Mouse (Mus musculus): ENCODE measurements at regions not wholly inside any gene's neighbourhood (a gene's known extent, or its start where the extent isn't known, plus 50 kb on each side); places are given as distances from the start of the nearest gene placed in this dataset.

DNA sequence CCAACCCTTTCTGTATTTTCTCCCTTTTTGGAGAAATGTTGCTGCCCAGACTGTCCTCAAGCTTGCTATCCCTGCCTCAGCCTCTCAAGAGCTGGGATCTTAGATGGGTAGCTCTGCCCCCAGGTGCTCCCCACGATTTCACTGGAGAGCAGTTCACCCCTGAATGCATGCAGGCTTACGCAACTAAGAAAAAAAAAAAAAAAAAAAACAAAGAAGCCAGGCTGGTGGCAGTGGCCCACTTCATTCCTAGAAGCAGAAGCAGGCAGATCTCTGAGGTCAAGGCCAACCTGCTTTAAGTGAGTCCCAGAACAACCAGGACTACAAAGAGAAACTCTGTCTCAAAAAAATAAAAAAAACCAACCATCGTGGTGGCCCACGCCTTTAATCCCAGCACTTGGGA lies 51.2 kb upstream of the Fbxo11 start:
- in situ Hi-C loops (cut with MboI; ENCODE audit: unreplicated experiment in 2 of 2) = loop anchor here (10.0 kb wide), 2 partner anchors 48 to 82 kb away; no protein-coding TSS in a partner anchor

DNA sequence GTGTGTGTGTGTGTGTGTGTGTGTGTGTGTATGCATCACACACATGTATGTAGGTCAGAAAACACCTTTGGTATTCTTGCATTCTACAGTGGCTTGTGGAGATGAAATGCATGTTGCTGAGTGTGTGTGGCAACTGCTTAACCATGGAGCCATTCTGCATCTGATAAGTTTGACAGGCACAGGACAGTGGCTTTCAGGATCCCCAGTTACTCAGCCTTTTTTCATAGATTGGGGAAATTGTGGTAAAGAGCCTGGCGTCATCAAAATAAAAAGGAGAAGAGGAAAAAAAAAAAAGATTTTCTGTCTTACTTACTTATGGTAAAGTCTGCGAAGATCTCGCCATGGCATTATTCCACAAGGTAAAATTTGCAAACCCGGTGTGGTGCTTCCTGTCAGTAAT lies 53.6 kb upstream of the Fbxo11 start:
- in situ Hi-C loops (cut with MboI; ENCODE audit: unreplicated experiment in 2 of 2) = loop anchor here (10.0 kb wide), 2 partner anchors 46 to 84 kb away; no protein-coding TSS in a partner anchor

DNA sequence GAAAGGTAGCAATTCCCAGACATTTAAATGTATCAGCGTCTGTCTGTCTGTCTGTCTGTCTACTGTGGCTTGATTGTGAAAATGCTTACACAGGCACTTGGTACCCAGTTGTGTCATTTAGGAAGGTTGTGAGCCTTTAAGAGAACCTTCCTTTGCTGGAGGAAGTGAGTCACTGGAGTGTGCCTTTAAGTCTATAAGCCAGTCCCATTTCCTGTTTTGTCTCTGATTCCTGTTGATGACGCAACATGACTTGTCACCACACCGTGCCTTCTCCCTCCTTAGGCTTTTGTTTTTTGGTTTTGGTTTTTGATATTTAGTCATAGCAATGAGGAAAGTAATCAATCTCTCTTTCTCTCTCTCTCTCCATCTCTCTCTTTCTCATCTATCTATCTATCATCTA lies 58.6 kb upstream of the Fbxo11 start:
- in situ Hi-C loops (cut with MboI; ENCODE audit: unreplicated experiment in 2 of 2) = no loop called here

DNA sequence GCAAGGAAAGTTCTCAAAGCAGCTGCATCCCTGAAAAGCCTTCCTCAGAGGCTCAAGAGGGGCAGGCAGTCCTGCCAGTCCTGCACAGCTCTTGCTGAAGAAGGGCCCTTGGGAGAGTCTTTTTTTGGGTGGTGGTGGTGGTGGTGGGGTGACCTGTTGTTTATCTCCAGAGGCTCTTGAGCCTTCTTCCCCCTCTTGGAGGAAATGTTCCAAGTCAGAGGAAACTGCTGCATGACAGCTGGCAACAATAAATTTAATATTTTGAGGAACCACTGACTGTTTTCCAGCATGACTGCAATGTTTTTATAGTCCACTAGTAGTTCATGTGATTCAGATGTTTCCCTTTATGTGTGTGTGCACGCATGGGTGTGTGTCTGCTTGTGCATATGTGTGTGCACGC lies 62.0 kb upstream of the Fbxo11 start:
- in situ Hi-C loops (cut with MboI; ENCODE audit: unreplicated experiment in 2 of 2) = no loop called here

DNA sequence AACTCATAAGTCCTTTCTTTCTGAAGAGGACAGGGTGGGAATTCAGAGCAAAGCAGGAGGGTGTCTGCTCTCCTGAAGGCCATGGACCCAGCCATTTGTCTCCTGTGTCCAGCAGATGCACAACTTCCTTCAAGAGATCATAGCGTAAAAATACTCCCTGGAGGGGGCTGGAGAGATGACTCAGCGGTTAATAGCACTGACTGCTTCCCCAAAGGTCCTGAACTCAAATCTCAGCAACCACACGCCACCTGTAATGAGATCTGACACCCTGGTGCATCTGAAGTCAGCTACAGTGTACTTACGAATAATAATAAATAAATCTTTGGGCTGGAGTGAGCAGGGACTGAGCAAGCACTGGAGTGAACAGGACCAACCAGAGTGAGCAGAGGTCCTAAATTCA lies 66.2 kb upstream of the Fbxo11 start:
- in situ Hi-C loops (cut with MboI; ENCODE audit: unreplicated experiment in 2 of 2) = no loop called here

DNA sequence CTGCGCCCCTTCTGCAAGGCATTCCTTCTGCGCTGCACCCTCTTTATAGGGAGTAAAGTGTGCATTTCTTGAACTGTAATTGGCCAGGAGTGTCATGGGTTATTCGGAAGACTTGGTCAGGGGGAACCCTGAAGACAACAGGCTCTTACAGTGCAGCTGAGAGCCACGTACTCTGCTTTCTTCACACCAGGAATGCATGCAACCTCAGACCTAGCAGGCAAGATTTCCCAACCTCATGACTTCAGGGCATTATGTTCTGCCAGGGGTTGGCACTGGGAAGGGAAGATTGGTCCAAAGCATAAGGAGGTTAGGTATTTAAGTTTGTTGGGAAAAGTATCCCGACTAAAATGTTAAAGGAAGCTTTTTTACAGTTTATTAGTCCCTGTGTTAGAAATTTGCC lies 66.9 kb upstream of the Fbxo11 start:
- in situ Hi-C loops (cut with MboI; ENCODE audit: unreplicated experiment in 2 of 2) = no loop called here

DNA sequence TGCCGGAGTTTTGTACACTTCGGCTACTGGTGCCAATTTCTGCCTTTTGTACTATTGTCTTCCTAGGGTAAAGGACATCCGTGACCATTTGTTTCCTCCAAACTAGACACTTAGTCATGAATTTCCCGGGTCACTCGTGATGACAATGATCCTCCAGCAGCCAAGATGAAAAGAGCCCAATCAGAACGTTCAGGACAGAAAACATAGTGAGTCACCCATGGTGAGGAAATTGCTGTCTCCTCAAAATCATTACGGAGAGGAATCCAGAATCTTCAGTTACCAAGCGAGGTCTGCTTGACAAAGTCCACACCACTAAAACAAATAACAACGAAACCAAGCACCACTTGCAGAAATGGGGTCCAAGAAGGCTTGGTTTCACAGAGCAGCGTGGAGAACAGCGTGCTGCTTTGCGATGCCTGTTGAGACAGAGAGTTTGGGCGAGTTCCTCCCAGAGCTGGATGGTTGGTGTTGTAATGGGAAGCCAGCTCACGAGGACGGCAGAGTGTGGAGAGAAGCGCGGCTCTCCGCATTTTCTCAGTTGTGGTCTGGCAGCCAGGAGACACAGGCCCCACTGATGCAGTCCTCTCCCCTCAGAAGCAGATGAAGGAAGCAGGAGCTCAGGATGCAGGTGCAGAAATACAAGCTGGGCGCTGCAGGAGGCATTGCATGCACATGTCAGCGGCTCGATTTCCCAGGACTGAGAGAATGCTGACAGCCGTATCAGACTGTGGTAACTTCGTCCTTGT lies 67.7 kb upstream of the Fbxo11 start:
- in situ Hi-C loops (cut with MboI; ENCODE audit: unreplicated experiment in 2 of 2) = no loop called here

DNA sequence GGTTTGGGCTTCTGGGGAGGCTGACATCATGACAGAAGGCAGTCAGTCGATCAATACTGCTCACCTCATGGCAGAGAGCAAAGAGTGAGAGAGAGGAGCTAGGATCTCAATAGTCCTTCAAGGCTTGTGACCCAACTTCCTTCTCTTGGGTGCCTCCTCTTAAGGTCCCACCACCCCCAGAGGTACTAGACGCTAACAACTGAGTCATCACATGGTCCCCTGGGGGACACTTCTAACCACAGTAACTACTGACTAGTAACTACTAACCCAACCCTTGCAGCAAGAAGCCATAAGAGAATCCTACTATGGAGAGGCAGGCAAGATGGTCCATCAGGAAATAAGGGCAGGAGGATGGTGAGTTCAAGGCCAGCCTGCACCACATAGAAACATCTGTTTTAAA lies 69.5 kb upstream of the Fbxo11 start:
- in situ Hi-C loops (cut with MboI; ENCODE audit: unreplicated experiment in 2 of 2) = no loop called here

DNA sequence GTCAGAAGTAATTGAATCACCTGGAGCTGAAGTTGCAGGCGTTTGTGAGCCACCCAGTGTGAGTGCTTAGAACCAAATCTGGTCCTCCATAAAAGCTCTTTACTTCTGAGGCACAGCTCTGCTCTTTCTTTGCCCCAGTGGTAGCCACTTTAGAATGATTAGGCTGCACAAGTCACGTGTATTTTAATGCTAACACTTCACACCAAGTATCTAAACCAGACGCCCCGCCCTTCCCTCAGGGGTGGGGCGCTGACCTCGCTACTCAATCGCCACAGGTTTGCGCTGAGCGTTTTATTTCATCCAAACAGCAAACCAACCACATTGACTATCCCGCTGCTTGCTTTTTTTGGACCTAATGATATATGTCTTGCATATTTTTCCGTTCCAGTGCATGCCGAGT lies 76.4 kb upstream of the Fbxo11 start:
- in situ Hi-C loops (cut with MboI; ENCODE audit: unreplicated experiment in 2 of 2) = no loop called here

DNA sequence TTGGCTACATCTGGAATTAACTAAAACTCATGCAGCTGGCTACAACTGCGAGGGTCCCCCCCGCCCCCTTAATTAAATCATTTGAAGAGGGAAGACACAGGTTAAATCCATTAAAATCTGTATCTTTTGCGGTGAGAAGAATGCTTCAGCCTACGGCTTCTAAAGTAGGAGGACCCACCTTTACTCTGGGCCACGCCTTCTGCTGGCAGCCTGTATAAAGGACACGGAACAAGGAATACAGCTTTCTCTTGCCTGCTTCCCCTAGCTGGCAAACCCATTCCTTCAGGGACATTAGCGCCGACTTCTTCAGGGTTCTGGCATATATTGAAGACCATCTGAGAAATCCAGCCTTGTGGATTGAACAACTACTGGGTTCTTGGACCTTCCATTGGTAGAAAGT lies 76.9 kb upstream of the Fbxo11 start:
- in situ Hi-C loops (cut with MboI; ENCODE audit: unreplicated experiment in 2 of 2) = no loop called here

DNA sequence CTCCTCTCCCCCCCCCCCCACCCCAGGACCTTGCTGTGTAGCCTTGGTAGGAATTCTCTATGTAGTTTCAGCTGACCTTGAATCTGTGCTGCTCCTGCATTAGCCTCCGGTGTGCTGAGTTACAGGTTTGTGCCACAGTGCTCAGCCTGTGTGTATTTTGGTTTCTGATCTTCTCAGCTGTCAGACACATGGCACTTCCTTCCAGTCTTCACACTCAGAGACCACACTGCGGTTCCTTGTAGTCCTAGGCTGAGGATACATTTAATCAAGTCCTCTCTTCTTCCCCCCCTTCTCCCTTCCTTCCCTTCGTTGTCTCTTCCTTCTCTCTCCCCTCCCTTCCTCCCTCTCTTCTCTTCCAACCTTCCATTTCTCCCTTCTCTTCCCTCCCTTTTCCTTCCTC lies 77.7 kb upstream of the Fbxo11 start:
- in situ Hi-C loops (cut with MboI; ENCODE audit: unreplicated experiment in 2 of 2) = no loop called here

DNA sequence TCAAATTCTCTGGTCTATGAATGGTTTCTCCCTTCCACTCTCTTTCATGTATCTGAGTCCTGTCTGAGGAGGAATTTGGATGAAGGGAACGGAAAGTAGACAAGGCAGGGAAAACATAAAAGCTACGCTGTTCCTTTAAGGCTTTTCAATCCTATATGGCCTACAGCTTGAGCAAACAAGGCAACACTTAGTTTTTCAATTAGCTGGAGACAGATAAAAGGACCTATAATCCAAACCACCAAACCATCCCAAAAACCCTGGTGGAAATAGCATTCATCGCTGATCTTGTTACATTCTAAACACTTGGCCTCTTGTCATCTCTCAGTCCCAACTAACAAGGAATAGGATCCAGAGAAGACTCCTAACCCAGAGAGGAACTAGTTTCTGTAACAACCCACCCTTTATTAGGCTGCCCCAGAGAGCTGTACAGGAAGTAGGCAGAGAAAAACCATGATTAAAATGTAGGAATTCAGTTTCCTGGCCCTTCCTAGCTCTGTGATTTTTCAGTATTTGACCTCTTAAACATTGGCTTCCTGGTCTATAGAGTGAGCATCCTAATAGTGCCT lies 78.4 kb upstream of the Fbxo11 start:
- in situ Hi-C loops (cut with MboI; ENCODE audit: unreplicated experiment in 2 of 2) = no loop called here

DNA sequence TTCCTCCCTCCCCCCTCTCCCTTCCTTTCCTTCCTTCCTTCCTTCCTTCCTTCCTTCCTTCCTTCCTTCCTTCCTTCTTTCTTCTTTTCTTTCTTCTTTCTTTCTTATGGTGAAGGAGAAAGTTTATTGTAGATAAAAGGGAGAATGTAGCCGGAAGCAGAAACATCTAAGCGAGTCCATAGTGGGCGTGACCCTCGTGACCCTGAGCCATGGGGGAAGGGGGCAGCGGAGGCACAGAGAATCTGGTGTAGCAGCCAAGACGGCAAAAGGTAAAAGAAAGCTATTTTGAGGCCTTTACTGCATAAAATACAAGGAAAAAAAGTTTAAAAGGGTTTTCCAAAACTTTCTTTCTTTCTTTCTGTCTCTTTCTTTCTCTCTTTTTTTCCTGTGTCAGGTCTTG lies 93.5 kb upstream of the Fbxo11 start:
- in situ Hi-C loops (cut with MboI; ENCODE audit: unreplicated experiment in 2 of 2) = no loop called here

DNA sequence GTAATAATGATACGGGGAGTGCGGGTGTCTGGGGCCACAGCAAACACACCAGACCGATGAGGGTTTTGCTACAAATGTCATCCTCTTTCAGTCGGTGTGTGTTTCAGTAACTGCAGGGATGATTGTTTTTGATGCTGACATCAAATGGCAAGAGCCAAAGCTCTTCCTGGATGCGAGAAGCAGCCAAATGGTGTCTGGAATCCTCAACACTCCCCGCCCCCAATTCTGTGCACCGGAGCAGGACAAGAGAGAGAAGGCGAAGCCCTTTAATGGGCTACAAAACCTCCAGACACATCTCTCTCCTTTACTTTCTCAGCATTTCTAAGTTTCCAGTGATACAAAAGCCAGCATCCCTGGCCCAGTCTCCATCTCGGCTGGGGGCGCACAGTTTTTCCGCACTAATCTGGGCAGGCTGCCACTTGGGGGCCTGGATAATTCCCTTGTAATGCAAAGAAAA lies 94.1 kb upstream of the Fbxo11 start:
- in situ Hi-C loops (cut with MboI; ENCODE audit: unreplicated experiment in 2 of 2) = no loop called here

DNA sequence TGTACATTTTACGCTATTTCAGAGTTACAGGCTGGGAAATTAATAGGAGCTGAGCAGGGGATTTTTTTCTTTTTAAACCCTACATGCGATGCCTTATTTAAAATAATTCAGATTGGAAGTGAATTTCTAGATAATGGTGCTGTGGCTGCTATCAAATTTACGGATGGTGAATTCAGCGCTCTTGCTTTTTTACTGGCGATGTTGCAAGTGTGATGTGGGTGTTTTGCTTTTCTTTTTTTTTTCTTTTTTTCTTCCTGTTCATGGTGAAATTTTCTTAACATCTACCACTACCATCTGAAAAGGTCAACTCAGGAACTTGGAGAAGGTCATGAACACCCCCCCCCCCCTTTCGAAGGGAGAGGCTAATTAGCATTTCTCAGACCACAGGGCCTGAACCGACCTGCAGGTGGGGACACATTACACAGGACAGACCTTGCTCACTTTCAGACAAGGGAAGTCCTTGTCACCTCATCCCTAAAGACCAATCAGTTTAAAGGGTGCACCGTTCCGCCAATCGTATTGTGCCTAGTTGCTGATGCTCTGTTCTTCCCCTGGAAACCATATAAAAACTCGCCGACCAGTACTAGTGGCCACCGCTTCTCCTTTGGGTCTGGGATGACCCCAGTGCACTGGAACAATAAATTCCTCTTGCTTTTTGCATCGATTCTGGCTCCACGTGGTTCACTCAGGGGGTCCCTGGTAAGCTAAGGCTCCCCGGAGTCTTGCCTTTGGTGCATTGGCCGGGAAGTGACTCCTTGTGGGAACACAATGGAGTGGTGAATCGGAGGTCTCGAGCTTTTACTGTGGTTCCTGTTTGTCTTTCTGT lies 95.0 kb upstream of the Fbxo11 start:
- in situ Hi-C loops (cut with MboI; ENCODE audit: unreplicated experiment in 2 of 2) = loop anchor here in 1 of 2 experiments (10.0 kb wide), 2 partner anchors 45 to 85 kb away; no protein-coding TSS in a partner anchor

DNA sequence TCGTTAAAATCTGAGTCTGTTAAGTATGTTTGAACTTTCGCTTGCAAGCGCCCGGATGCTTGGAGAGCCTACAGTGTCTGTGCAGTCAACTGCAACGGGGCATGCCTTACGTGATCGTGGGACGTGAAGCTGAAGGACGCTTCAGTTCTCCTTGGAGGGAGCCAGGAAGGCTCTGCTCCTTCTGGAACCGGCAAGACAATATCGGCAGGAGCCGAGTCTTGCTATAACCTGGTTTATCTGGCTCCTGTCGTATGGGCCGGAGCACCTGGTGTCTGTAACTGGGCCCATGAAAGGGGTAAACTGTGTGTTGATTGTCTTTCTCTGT lies 95.5 kb upstream of the Fbxo11 start:
- in situ Hi-C loops (cut with MboI; ENCODE audit: unreplicated experiment in 2 of 2) = loop anchor here in 1 of 2 experiments (10.0 kb wide), 2 partner anchors 46 to 84 kb away; no protein-coding TSS in a partner anchor

DNA sequence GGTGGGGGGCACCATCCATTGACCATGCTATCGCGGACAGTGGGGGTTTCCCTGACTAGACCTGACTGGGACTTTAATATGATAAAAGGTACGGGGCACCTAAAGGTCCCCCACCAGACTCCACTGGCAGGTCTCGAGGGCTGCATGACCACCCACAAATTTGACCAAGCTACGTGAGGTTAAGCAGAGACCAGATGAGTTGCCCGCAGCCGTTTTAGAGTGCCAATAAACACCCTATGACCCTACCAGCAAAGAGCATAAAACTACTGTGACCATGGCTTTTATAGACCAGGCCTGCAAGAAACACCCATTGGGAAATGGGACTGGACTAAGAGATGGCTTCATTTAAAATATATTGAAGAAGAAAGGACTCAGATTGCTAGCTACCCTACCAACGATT lies 96.7 kb upstream of the Fbxo11 start:
- in situ Hi-C loops (cut with MboI; ENCODE audit: unreplicated experiment in 2 of 2) = loop anchor here in 1 of 2 experiments (10.0 kb wide), 2 partner anchors 47 to 83 kb away; no protein-coding TSS in a partner anchor

DNA sequence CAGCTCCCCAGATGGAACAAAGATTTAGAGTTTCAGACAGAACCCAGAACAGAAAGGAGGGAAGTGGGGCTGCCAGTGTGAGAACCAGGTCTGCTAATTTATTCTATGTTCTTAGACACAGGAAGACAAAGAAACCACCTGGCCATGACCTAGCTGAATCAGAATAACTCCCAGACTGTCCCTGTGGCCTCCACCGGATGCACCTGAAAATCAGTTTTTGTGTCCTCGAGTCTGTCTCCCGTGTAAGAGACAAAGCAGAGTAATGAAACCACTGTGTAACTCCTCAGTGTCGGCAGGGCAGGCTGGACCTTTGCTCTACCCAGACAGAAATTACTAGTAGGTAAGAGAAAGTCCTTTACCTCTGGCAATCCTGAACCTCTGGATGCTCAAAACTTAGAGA lies 99.7 kb upstream of the Fbxo11 start:
- in situ Hi-C loops (cut with MboI; ENCODE audit: unreplicated experiment in 2 of 2) = loop anchor here in 1 of 2 experiments (10.0 kb wide), 2 partner anchors 50 to 80 kb away; no protein-coding TSS in a partner anchor

DNA sequence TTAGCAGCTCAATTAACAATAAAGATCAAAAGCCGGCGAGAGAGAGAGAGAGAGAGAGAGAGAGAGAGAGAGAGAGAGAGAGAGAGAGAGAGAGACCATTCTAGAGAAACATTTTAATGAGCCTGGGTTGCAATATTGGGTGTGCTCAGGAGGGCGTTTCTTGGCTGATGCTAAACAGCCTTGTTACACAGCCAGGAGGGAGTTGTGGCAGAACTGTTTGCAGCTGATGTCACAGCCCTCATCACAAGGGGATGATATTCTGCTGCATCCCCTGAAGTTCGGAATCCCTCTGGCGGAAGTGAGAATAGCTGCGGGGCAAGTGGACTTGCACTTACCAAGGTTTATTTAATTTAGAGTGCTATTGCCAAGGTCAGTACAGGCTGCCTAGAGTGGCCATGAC lies 100.7 kb upstream of the Fbxo11 start:
- in situ Hi-C loops (cut with MboI; ENCODE audit: unreplicated experiment in 2 of 2) = loop anchor here in 1 of 2 experiments (10.0 kb wide), 2 partner anchors 51 to 79 kb away; no protein-coding TSS in a partner anchor

DNA sequence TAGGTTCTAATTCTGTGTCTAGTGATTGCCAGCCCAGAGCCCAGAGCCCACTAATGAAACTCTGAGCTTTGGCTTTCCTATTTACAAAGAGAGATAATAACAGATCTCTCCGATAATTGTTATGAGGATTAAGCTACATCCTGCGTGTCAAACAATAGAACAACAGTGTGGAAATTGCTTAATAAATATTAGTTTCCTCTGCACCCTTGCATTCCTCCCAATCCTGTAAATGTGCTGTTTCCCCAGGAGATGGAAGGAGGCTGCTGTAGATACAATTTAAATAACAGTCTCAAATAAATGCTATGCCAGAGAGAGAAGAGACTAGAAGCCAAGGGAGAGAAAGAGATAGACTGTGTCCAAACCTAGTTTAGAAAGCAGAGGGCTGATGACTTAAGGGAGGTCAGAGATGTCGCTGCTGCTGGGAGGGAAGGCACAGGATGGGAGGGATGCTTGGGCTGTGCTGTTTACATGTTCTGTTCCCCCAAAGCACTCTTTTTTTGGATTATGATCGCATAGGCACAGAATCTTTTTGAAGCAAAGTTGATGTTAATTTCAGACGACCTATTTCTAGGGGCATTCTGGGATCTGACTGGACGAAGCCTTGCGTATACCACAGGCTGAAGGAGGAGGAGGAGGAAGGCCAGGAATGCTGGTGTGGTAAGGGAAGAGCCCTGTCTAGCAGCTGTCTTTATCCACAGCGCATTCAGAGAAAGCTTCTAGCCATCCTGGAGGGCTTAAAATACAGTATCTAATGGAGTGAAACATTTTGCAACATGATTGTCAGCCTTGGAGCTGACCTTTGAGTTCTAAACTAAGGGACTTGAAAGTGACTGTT lies 103.4 kb upstream of the Fbxo11 start:
- in situ Hi-C loops (cut with MboI; ENCODE audit: unreplicated experiment in 2 of 2) = loop anchor here in 1 of 2 experiments (10.0 kb wide), 2 partner anchors 54 to 76 kb away; no protein-coding TSS in a partner anchor

Data from v-Abl transformed pro-B cells (cell line).